Mouse (Mus musculus) kidney, postnatal 25 days (tissue): ENCODE data around the gene Aldoc.

Experiments
- DNase-seq, 2 experiments: peaks; one replicate each; pipeline ENCODE4 v3.0.0; 2021; ENCODE audit warnings: mixed read lengths in 2 of 2

The Aldoc gene

DNA sequence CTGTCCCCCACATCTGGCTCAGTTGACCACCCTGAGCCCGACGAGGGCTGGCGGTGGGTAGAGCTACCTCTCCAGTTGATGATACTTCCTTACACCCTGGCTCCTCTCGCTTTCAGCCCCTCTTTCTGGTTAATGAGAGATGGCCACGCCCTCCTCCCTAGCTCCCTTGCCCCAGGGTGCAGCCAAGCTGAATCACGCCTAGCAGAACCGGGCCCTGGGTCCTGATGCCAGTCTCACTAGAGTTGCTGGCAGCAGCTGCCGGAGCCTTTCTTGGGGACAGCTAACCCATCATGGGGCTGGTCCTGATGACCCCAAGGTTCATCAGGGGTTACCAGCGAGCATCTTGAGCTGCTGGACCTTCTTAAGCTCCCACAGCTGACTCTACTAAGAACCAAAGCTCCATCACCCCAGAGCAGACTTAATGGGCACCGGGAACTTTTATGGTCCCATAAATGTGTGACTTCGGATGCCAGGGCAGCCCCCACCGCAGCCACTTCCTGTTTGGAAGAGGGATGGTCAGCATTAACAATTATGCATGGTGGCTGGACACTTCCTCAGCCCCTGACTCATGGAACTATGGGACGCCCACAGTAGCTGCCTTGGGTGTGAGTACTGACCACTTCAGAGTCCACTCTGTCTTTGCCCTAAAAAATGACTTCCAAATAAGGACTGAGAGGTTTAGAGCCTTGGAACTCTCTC is 40.7 kb downstream of the Aldoc start:
- DNase-seq = peak; percentile 58 to 79

DNA sequence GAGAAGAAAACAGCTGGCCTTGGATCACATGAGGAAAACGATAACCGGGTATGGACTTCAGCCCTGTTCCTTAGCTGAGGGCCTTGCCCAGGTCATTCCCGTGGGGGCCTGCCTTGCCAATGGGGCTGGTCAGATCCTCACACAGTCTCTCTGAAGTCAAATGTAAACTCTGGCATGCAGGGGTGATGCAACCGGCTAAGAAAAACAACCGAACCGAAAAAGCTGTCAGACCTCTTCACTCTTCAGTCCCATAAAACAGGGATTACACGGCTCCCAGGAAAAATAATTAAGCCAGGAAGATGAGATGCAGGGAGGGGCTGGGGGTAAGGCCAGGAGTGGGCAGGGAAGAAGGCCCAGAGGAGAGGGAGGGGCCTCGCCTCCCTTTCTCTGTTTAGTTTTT is 41.3 kb downstream of the Aldoc start:
- peak; percentile 37 to 80 for DNase-seq

DNA sequence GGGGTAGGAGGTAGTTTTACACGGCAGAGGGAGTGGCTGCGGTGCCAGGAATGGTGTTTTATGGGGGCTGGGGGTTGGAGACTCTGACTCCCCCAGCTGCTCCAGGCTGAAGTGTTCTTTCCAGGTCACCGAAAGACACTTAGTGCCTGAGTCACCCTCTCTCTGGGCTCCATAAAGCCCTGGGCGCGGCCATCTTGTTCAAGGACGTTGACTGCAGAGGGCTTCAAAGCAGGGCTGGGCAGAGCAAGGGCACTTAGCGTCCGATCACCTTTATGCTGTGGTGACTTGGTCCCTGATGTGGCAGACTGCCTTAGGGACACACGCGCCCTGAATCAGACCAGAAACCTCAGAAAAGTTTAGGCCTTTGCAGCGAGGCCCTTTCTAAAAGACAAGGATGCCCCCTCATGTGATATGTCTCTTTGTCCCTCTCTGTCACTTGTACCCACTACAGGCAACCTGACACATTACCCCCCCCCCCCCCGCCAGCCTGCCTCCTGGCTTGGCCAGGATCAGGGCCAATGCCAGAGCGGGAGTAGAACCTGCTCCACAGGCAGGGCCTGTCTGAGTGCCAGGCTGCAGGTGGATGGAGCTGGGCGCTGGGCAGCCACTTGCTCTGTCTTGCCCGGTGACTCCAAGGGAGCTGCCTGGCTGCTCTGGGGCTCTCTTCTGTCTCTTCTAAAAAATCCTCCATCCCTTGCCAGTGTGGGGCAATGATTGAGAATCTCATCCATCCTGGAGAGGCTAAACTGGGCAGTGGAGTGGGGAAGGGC is 44.9 kb downstream of the Aldoc start:
- no peak for DNase-seq

DNA sequence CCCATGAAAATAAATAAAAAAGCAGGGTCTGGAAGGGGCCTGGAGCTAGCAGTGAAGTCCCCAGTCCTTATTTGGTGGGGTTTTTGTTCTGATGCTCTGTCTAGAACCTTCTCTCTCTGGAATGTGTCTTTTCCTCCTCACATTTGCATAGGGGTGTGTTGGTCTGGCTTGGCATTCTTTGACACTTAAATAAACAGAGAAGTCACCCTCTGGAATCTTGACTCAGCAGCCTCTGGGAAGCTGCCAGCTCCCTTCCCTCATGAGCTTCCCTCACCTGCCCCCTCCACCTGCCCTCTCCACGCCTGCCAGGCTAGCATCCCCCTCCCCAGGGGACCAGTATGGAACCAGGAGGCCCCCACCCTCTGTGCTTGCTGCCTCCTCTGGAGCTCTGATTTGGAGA is 47.6 kb downstream of the Aldoc start:
- peak in 1 of 2 experiments; percentile 50 for DNase-seq

DNA sequence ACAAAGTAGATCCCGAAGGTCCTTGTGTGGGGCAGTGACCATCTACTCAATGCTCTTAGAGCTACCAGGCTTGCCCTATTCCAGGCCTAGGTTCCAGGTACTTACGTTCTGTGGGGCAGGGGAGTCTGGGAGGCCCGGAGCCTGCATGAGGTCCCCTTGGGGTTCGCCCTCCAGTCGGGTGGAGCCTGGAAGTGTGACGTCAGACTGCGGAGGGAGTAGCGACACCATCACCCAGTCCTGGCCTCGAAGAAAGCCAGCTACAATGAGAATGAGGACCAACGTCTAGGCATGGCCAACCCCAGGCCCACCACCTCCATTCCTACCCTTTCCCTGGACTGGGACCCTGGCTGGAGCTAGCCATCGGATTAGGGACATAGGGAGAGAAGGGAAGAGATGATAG is 48.9 kb downstream of the Aldoc start:
- no peak for DNase-seq

DNA sequence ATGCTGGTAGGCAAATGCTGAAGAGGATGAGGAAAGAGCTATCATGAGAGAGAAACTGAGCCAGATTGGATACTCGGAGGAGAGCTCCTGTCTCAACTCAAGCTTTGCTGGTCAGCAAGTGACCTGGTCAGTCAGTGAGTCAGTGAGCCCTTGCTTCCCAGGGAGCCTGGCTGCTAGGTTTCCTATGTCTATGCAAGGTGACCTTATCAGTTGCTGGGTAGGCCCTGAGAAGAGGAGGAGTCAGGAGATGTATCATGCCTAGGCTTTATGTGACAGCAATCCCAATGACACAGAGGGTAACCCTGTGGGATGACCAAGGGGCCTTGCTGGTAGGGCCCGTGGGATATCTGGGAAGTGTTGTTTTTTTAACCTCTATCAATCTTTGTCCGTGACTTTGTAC is 49.4 kb downstream of the Aldoc start:
- DNase-seq = no peak

DNA sequence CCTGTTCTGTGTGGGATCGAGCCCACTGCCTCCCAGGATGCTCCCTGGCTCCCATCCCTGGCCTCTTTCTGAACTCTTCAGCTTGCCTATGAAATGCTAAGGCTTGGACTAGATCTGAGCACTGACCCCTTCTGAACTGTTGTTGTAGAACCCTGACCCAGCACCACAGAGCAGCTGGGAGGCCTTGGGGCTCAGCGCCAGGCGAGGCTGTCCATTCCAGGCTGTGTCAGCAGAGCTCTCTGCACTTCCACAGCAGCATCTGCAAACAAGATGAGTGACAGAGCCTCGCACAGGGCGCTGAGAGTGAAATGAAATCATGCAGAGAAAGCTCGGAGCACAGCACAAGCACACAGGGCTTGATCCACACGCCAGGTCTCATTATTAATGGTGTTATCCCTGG is 49.8 kb downstream of the Aldoc start:
- DNase-seq = peak; percentile 59 to 78

DNA sequence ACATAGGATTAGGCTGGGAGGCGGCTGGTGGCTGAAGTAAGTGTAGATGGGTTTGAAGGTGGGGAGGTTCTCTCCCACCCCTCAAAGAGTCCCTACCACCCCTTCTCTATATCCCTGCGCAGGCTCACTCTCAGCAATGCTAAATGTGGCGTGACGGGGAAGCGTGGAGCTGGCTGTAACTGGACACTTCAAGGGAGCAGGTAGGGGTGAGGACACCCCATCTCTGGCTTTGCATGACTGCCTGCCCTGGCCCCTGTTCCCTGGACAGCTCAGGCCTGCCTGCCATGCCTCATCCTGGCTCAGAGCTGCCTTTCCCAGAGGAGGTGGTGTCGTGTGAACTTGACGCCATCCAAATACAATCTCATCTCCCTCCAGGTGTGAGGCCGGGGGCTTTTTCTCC is 51.4 kb downstream of the Aldoc start:
- DNase-seq = peak in 1 of 2 experiments; percentile 62
